Mouse (Mus musculus): Measurements from ENCODE around the gene Akr1b7. TPM values are rescaled to one million over a fixed set of nuclear protein-coding genes. Genes with fewer than 3 reads are reported as not detected.

Gene Akr1b7
- total RNA-seq (2023): 0.47 TPM

DNA sequence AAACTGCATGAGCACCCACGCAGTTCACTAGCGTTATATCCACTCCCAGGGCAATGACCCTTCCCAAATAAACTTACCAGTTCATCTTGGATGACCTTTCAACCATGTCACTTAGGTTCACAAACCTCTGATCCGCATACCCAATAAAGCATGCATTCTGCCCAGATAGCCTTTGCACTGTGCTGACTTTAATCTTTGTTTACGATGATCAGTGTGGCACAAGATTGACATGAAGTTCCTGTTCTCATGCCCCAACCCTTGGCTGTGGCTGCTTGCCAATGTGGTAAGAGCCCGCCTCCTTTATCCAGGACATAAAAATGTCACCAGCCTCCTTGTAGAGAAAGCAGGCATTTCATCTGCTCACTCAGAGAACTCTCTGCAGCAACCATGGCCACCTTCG lies at the start of gene Akr1b7:
TSS of gene Akr1b7 (plus strand) at position 312 of the 400 bp plus-strand sequence.

DNA sequence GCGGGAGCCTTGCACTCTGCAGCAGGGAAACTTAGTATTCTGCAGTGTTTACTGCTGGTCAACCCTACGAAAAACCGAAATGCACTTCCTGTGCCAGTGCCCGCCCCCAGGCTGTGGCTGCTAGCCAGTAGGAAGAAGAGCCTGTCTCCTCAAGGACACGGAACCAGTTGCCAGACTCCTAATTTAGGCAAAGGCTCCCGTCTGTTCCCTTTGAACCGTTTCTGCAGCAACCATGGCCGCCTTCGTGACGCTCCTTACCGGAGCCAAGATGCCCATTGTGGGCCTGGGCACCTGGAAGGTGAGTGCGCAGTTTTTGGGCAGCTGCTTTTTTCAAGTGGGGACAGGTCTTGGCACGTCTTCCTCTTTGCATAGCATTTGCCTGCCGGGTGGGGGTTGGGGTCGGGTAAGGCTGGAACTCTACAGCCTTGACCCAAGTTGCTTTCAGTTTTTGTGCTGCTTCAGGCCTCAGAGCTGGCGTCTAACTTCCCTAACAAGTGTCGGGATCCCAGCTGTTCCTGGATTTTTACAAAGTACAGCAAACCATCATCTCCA lies 27.9 kb upstream of the Akr1b7 start, which contains the start of gene Akr1b10:
TSS of gene Akr1b10 (plus strand) at position 109 of the 552 bp plus-strand sequence.

Other genes starting within 250 kb of the Akr1b7 start
- gene Slc35b4, start 235.2 kb upstream of the Akr1b7 start, total RNA-seq (2023): 19.0 TPM
- 100 TPM for gene Akr1b3, start 94.9 kb upstream of the Akr1b7 start, total RNA-seq (2023)
- 0.71 TPM for gene Akr1b8, start 58.2 kb upstream of the Akr1b7 start, total RNA-seq (2023)
- 18.9 TPM for gene Akr1b10, start 28.1 kb upstream of the Akr1b7 start, total RNA-seq (2023)
- 42.5 TPM for gene Bpgm, start 63.9 kb downstream of the Akr1b7 start, total RNA-seq (2023)
- 1.9 TPM for gene Cald1, start 186.2 kb downstream of the Akr1b7 start, total RNA-seq (2023)